Mouse (Mus musculus) liver, adult 2 months (tissue): ENCODE results near the gene Cacna2d3. TPM values are rescaled to one million over a fixed set of nuclear protein-coding genes. Genes with fewer than 3 reads are reported as not detected.

Experiments
- DNase-seq: peaks from one replicate; pipeline ENCODE4 v3.0.0-alpha.2; 2011; ENCODE audit warnings: low read depth, low spot score; ENCODE audit errors: extremely low read depth
- H3K27ac ChIP-seq: fragments of 200-500 bp; replicated peaks from 2 replicates; pipeline ENCODE4 v1.5.1; 2012; ENCODE audit warnings: low read depth, mild to moderate bottlenecking, control low read depth, inconsistent platforms, low read length; ENCODE audit not compliant: insufficient read depth
- H3K27me3 ChIP-seq: fragments of 200-500 bp; 2 replicates; pipeline ENCODE4 v1.6.1; 2012; ENCODE audit warnings: mild to moderate bottlenecking, moderate library complexity, low read length, inconsistent platforms; ENCODE audit not compliant: control insufficient read depth, insufficient read depth
- H3K36me3 ChIP-seq: fragments of 200-500 bp; 2 replicates; pipeline ENCODE4 v1.6.1; 2012; ENCODE audit warnings: low read length, inconsistent platforms; ENCODE audit not compliant: control insufficient read depth, insufficient read depth
- H3K4me1 ChIP-seq: fragments of 200-500 bp; 2 replicates; pipeline ENCODE4 v1.6.1; 2011; ENCODE audit warnings: low read length; ENCODE audit not compliant: control insufficient read depth, insufficient read depth
- H3K4me3 ChIP-seq: fragments of 200-500 bp; 2 replicates; pipeline ENCODE4 v1.5.1; 2011; ENCODE audit warnings: low read depth, mild to moderate bottlenecking, control low read depth, low read length, moderate library complexity; ENCODE audit not compliant: insufficient read depth
- H3K79me2 ChIP-seq: fragments of 200-500 bp; 2 replicates; pipeline ENCODE4 v1.6.1; 2012; ENCODE audit warnings: inconsistent platforms, mild to moderate bottlenecking, low read length, moderate library complexity; ENCODE audit not compliant: control insufficient read depth, insufficient read depth
- H3K9ac ChIP-seq: fragments of 200-500 bp; 2 replicates; pipeline ENCODE4 v1.6.1; 2012; ENCODE audit warnings: low read depth, mild to moderate bottlenecking, control low read depth, inconsistent platforms, low read length
- CTCF ChIP-seq: fragments of 200-500 bp; IDR thresholded peaks from 2 replicates; pipeline ENCODE4 v1.5.1; 2011; ENCODE audit warnings: low read depth, low read length, control low read depth
- POLR2A ChIP-seq: fragments of 200-500 bp; IDR thresholded peaks from 2 replicates; pipeline ENCODE4 v1.6.1; 2011; ENCODE audit warnings: low read length, control low read depth; ENCODE audit not compliant: insufficient read depth; ENCODE audit errors: extremely low read depth
- WGBS: fragments of 180-500 bp; shearing (Covaris S2); methylation state at CpG from one replicate; pipeline ENCODE4 v1.1.7; 2018; 5-methylcytosine and 5-hydroxymethylcytosine counted together
- polyA plus RNA-seq: library from polyadenylated mRNA; depleted of rRNA; stranded (reverse); fragments of >200 nt; gene quantifications from 2 replicates; pipeline ENCODE4 v1.2.3, GENCODE M21; 2012
- total RNA-seq: library from RNA; depleted of rRNA; stranded (reverse); fragments of >200 nt; gene quantifications from 2 replicates; pipeline ENCODE4 v1.2.3, GENCODE M21; 2014

The Cacna2d3 gene
- total and polyA plus RNA-seq, 2 experiments, result not detected

- TF ChIP-seq CTCF, result no peak
- no peak for TF ChIP-seq POLR2A
- 77% methylated on average over 5 of the region's 5 CpGs for WGBS
- Histone ChIP-seq H3K4me1 (0 out of 2 replicates have a peak, but pooled peaks cover 2% of the 10 kb centered on the region), H3K27me3 (no peaks in the 10 kb centered on the region), H3K9ac (no peak overlapping the region), H3K36me3 (no peaks in the 10 kb centered on the region), H3K4me3 (no peak overlapping the region), H3K79me2 (no peaks in the 10 kb centered on the region), H3K27ac (no peak overlapping the region)
- DNase-seq, result no peak
Observed at GRCm38 (mm10) chr14:28972620-28973019, 749.0 kb downstream of the Cacna2d3 start.

DNA sequence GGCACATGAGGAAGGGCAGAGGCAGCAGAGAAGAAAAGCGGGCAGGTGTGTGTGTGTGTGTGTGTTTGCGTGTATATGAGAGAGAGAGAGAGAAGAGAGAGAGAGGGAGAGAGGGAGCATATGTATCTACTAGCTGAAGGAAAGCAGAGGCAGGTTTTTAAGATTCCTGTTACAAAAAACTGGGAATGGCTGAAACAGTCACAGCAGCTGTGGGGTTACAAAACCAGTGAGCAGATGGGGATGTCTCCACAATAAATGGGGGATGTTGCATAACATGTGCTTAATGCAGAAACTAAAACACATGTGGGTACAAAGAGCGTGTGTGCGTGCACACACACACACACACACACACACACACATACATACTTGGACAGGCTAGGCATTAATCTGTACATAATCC lies 752.4 kb downstream of the Cacna2d3 start:
- H3K4me3 ChIP-seq, result no peak overlapping the region
- H3K27me3 ChIP-seq, result no peaks in the 10 kb centered on the region
- H3K9ac ChIP-seq, result no peak overlapping the region
- H3K27ac ChIP-seq, result no peak overlapping the region
- H3K4me1 ChIP-seq, result no peaks in the 10 kb centered on the region
- TF ChIP-seq CTCF (no peak), POLR2A (no peak)
- no peak for DNase-seq
- H3K36me3 ChIP-seq, result no peaks in the 10 kb centered on the region
- 81% methylated on average over 4 of the region's 4 CpGs for WGBS
- H3K79me2 ChIP-seq, result no peaks in the 10 kb centered on the region

DNA sequence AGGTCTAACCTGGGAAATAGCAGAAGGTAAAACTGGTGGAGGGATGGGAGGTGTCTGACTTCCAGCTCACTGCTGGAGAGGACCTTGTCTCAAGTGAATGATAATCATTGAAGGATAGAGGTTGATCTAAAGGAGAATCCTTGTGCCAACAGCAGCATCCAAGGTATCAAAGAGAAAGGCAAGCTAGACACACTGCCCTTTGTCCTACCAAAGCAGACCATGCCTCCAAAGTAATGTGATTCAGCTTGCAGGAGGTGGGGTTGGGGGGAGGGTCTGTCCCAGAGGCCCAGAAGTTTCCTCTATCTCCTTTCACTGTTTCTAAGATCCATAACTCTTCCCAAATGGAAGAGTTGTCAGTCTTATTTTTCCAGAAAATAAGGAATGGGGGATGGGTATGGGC lies 754.8 kb downstream of the Cacna2d3 start:
- DNase-seq, result no peak
- no peak for TF ChIP-seq POLR2A
- TF ChIP-seq CTCF, result no peak
- Histone ChIP-seq H3K4me3 (no peak overlapping the region), H3K36me3 (no peaks in the 10 kb centered on the region), H3K4me1 (no peaks in the 10 kb centered on the region), H3K27me3 (no peaks in the 10 kb centered on the region), H3K27ac (no peak overlapping the region), H3K79me2 (no peaks in the 10 kb centered on the region), H3K9ac (no peak overlapping the region)

- Histone ChIP-seq H3K79me2 (no peaks in the 10 kb centered on the region), H3K9ac (no peak overlapping the region), H3K27ac (no peak overlapping the region), H3K36me3 (no peaks in the 10 kb centered on the region), H3K27me3 (no peaks in the 10 kb centered on the region), H3K4me1 (no peaks in the 10 kb centered on the region), H3K4me3 (no peak overlapping the region)
- WGBS, result 95% methylated on average over 5 of the region's 5 CpGs
- no peak for TF ChIP-seq CTCF
- no peak for TF ChIP-seq POLR2A
- no peak for DNase-seq
Observed at GRCm38 (mm10) chr14:28961379-28961778, 760.3 kb downstream of the Cacna2d3 start.

DNA sequence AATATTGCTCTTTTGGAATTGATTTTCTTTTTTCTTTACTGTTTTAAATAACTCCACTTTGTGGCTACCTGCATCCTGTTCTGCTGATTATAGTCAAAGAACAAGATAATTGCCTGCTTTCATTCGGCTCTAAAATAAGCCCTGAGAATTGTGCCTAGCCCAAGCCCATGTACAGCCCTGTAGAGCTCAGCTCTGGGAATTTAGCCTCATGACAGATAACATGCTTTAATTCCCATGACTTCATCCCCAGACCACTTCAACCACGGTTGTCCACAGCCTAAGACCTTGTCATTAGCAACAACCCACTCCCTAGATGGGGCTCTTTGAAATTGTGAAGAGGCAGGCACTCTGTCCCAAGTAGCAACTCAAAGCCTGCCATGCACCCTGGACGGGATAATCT lies 762.6 kb downstream of the Cacna2d3 start:
- Histone ChIP-seq H3K4me3 (no peak overlapping the region), H3K36me3 (no peaks in the 10 kb centered on the region), H3K4me1 (no peaks in the 10 kb centered on the region), H3K79me2 (no peaks in the 10 kb centered on the region), H3K27ac (no peak overlapping the region), H3K9ac (no peak overlapping the region), H3K27me3 (no peaks in the 10 kb centered on the region)
- DNase-seq, result no peak
- WGBS, result 67% methylated on average over 3 of the region's 3 CpGs
- TF ChIP-seq CTCF (no peak), POLR2A (no peak)

DNA sequence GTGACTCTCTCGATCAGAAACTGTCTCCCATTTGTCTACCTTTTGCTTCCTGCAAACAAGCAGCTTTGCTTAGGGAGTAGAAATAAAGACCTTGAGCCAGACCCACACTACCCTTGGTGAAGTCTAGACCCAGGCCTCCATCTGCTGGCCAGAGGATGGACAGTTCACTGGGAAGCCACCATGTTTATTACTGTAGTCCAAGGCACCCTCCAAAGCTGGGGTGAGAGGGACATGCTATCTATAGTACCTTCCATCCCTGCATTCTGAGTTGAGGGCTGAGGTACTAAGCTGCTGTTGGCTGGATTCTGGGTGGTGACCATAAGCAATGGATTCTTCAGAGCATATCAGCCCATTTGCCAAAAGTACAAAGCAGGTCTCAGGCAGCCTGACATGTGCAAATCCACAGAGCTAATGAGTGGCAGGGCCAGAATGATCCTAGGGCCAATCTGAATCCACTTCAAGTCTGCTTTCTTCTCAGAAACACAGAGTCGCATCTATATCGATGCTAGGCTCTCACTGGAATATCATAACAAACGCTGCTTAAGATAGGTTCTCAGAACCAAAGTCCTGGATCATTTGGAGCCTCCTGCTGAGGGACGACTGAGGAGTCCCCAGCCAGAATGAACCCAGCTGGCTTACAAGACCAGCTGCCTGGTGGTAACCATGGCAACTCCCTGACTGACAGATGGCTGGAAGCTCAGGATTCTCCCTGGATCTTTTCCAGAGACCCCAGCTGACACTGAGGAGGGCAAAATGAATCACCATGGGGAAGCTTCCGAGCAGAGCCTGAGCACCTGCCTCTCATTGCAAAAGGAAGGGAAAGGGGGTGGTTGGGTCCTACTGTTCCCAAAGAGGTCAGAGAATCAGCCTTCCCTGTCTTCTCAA lies 763.3 kb downstream of the Cacna2d3 start:
- Histone ChIP-seq H3K27ac (no peak overlapping the region), H3K9ac (no peak overlapping the region), H3K36me3 (no peaks in the 10 kb centered on the region), H3K79me2 (no peaks in the 10 kb centered on the region), H3K4me3 (no peak overlapping the region), H3K27me3 (no peaks in the 10 kb centered on the region), H3K4me1 (no peaks in the 10 kb centered on the region)
- TF ChIP-seq POLR2A, result no peak
- no peak for TF ChIP-seq CTCF
- no peak for DNase-seq
- 57% methylated on average over 6 of the region's 6 CpGs for WGBS
